Mouse (Mus musculus) monocyte, adult 5-6 weeks (primary cell): ENCODE data around the gene Ly6g6c. TPM values are rescaled to one million over a fixed set of nuclear protein-coding genes. Genes with fewer than 3 reads are reported as not detected.

ENCODE experiments used
- ATAC-seq: fragments of 153-309, 156-312 bp; replicated peaks from 2 replicates; pipeline ENCODE4 v1.8.0; 2017; ENCODE audit warnings: mild to moderate bottlenecking; ENCODE audit not compliant: low TSS enrichment, insufficient number of reproducible peaks, severe bottlenecking, poor library complexity, low FRiP score
- total RNA-seq: library from RNA; stranded (forward); fragments of 200-1000, 200-491, 200-594 nt; gene quantifications from 3 replicates; pipeline ENCODE4 v1.2.3, GENCODE M21; 2017

Ly6g6c gene
- total RNA-seq, 1 experiment from 2014 or later: not detected

- ATAC-seq: no peak
Observed at GRCm38 (mm10) chr17:35097164-35097655, 32.0 kb downstream of the Ly6g6c start.

- no peak for ATAC-seq
Observed at GRCm38 (mm10) chr17:35100196-35100765, 35.1 kb downstream of the Ly6g6c start.

DNA sequence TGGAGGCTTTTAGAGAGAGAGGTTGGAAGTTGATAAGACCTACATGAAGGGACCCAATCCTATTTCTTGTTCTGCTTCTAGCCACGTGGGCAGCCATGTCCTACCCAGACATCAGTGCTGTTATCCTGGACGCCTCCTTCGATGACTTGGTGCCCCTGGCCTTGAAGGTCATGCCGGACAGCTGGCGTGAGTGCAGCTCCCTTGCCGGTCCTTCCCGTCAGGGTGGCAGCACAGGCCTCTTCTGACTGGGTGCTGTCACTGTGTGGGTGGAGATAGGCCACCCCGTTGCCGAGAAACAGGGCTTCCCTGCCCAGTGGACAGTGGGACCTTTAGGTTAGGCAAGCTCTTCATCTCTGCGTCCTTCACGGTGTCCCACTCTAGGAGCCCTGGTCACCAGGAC is 36.0 kb downstream of the Ly6g6c start:
- ATAC-seq: no peak

GRCm38 (mm10) chr17:35102299-35102698 is 37.1 kb downstream of the Ly6g6c start:
- no peak for ATAC-seq

DNA sequence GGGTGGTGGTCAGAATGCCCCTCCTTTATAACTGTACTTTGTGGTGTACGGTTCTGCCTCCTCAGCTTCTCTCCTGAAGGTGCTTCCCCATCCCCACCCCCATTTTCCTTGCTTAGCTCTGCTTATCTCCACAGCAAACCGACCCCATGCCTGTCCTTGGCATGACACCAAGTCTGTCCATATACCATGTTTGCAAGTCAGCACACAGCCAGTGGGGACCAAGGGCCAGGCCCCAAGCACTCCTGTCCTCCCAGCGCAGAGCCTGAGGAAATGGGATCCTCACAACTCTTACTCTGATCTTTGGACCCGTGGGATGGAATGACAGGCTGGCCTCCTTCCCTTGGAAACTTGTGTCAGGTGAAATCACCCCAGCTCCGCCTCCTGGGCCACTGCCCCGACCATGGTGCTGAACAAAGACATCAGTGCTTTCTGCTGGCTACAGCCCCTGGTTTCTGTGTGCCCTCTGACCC is 38.1 kb downstream of the Ly6g6c start:
- no peak for ATAC-seq

- ATAC-seq: no peak
Observed at GRCm38 (mm10) chr17:35104079-35104478, 38.9 kb downstream of the Ly6g6c start.

GRCm38 (mm10) chr17:35104754-35105153 is 39.6 kb downstream of the Ly6g6c start:
- ATAC-seq: no peak

GRCm38 (mm10) chr17:35105740-35106389 is 40.7 kb downstream of the Ly6g6c start:
- ATAC-seq: no peak

DNA sequence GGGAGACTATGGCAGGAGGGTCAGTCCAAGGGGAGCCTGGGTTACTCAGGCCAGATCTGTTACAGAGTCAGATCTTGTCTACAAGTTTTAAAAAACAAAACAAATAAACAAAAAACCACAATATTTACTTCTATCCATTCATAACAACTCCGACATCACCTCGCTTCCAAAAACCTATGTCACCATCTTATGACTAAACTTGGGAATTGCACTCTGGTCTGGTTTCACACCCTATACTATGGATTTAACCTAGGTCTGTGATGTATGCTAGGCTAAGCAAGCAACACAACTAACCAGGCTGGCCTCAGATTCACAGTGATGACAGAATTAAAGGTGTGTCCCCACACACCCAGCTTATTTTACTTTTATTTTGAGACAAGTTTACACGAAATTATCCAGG is 41.3 kb downstream of the Ly6g6c start:
- ATAC-seq: no peak

DNA sequence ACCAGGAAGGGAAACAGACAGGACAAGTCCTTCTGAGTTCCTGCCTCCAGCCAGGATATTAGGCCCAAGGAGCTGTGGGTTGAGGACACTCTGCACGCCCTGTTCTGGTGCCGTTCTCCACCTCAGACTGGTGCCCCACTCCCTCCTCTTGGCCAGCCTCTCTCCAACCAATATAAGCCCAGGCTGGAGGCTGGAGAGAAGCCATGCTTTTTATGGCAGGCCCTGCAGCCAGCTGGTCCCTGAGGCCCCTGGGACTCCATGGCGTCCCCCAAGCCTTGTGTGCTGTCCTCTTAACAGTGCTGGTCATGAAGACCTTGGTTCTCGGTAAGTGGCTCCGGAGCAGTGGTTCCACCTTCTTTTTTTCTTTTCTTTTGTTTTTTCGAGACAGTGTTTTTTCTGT is 42.9 kb downstream of the Ly6g6c start, which contains the start of gene Ly6g5c:
TSS of gene Ly6g5c (plus strand) at position 183 of the 400 bp plus-strand sequence.
- ATAC-seq: no peak

DNA sequence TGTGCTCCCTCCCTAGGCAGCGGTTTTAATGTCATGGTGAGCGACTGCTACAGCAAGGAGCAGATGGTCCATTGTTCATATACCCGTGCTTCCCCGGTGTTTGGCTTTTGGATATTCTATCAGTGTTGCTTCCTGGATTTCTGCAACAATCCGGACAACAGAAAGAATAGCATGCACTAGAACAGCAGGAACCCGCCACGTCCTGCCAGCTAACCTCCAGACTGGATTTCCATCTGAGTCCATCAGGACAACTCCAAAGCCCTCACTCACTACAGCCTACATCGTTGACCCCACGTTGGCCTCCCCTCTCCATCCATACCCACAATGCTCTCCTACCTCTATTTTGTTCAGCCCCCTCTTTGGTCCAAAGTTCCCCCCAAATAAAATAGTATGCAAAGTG is 46.6 kb downstream of the Ly6g6c start:
- no peak for ATAC-seq

GRCm38 (mm10) chr17:35115046-35116019 is 50.1 kb downstream of the Ly6g6c start, which contains the start of gene Ly6g5b:
Gene Ly6g5b, minus strand, starts transcription at chr17:35115428.
- peak; percentile 32; the same call in 1 of the 2 replicates for ATAC-seq

Other genes with a start within 250 kb of the Ly6g6c start
- gene Stk19, start 228.4 kb upstream of the Ly6g6c start, total RNA-seq: 28.8 to 49.5 TPM (median 40.0 TPM) in 3 replicates
- 13.2 to 57.9 TPM (median 29.1 TPM) in 3 replicates for gene Dxo, start 228.4 kb upstream of the Ly6g6c start, total RNA-seq
- 55.7 to 103 TPM (median 62.4 TPM) in 3 replicates for gene Skiv2l, start 215.2 kb upstream of the Ly6g6c start, total RNA-seq
- 16.3 to 45.3 TPM (median 33.1 TPM) in 3 replicates for gene Nelfe, start 215.0 kb upstream of the Ly6g6c start, total RNA-seq
- 1.1 to 4.8 TPM (median 2.8 TPM) in 3 replicates for gene Cfb, start 202.9 kb upstream of the Ly6g6c start, total RNA-seq
- 0.57 to 1.7 TPM (median 1.6 TPM) in 3 replicates for gene Zbtb12, start 185.9 kb upstream of the Ly6g6c start, total RNA-seq
- not detected in 3 replicates for gene Gm20547, start 183.3 kb upstream of the Ly6g6c start, total RNA-seq
- not detected in 3 replicates for gene C2, start 167.1 kb upstream of the Ly6g6c start, total RNA-seq
- 92.4 to 105 TPM (median 102 TPM) in 3 replicates for gene Ehmt2, start 166.9 kb upstream of the Ly6g6c start, total RNA-seq
- gene Slc44a4, start 150.9 kb upstream of the Ly6g6c start, total RNA-seq: not detected in 3 replicates
- 29.6 to 39.9 TPM (median 37.2 TPM) in 3 replicates for gene Neu1, start 134.1 kb upstream of the Ly6g6c start, total RNA-seq
- 12.5 to 375 TPM (median 15.8 TPM) in 3 replicates for gene Hspa1b, start 106.2 kb upstream of the Ly6g6c start, total RNA-seq
- gene Gm20481, start 95.5 kb upstream of the Ly6g6c start, total RNA-seq: 1.4 TPM in 1 of 3 replicates, not detected in the others
- gene Hspa1a, start 93.2 kb upstream of the Ly6g6c start, total RNA-seq: 4.9 to 201 TPM (median 8.6 TPM) in 3 replicates
- 1.1 to 1.7 TPM in 2 of 3 replicates, not detected in the other for gene Hspa1l, start 92.7 kb upstream of the Ly6g6c start, total RNA-seq
- gene Lsm2, start 83.5 kb upstream of the Ly6g6c start, total RNA-seq: 9.3 to 13.9 TPM (median 10.6 TPM) in 3 replicates
- 89.9 to 126 TPM (median 116 TPM) in 3 replicates for gene Vars, start 64.4 kb upstream of the Ly6g6c start, total RNA-seq
- gene Vwa7, start 48.8 kb upstream of the Ly6g6c start, total RNA-seq: not detected in 3 replicates
- 1.2 TPM in 1 of 3 replicates, not detected in the others for gene Sapcd1, start 37.4 kb upstream of the Ly6g6c start, total RNA-seq
- gene Msh5, start 18.6 kb upstream of the Ly6g6c start, total RNA-seq: 0.76 to 1.6 TPM in 2 of 3 replicates, not detected in the other
- 356 to 514 TPM (median 477 TPM) in 3 replicates for gene Clic1, start 15.4 kb upstream of the Ly6g6c start, total RNA-seq
- 1.1 TPM in 1 of 3 replicates, not detected in the others for gene Ddah2, start 6.4 kb upstream of the Ly6g6c start, total RNA-seq
- gene Mpig6b, start 796 bp downstream of the Ly6g6c start, total RNA-seq: 0.57 to 3.1 TPM (median 0.75 TPM) in 3 replicates
- not detected in 3 replicates for gene Ly6g6e, start 11.5 kb downstream of the Ly6g6c start, total RNA-seq
- gene Ly6g6d, start 12.7 kb downstream of the Ly6g6c start, total RNA-seq: 2.3 TPM in 1 of 3 replicates, not detected in the others
- gene Ly6g6f, start 20.2 kb downstream of the Ly6g6c start, total RNA-seq: 0.39 TPM in 1 of 3 replicates, not detected in the others
- 24.3 to 47.0 TPM (median 28.3 TPM) in 3 replicates for gene Abhd16a, start 23.9 kb downstream of the Ly6g6c start, total RNA-seq
- gene Ly6g5c, start 42.9 kb downstream of the Ly6g6c start, total RNA-seq: not detected in 3 replicates
- not detected in 3 replicates for gene Ly6g5b, start 50.0 kb downstream of the Ly6g6c start, total RNA-seq
- 62.4 to 126 TPM (median 65.8 TPM) in 3 replicates for gene Gpank1, start 56.1 kb downstream of the Ly6g6c start, total RNA-seq
- 188 to 293 TPM (median 226 TPM) in 3 replicates for gene Csnk2b, start 56.7 kb downstream of the Ly6g6c start, total RNA-seq
- 33.5 to 43.7 TPM (median 42.6 TPM) in 3 replicates for gene D17H6S53E, start 61.0 kb downstream of the Ly6g6c start, total RNA-seq
- gene Apom, start 66.7 kb downstream of the Ly6g6c start, total RNA-seq: 1.4 TPM in 1 of 3 replicates, not detected in the others
- 72.4 to 192 TPM (median 104 TPM) in 3 replicates for gene Bag6, start 69.8 kb downstream of the Ly6g6c start, total RNA-seq
- 21.3 to 57.6 TPM (median 32.1 TPM) in 3 replicates for gene Prrc2a, start 99.5 kb downstream of the Ly6g6c start, total RNA-seq
- gene Aif1, start 110.7 kb downstream of the Ly6g6c start, total RNA-seq: 20.7 to 64.8 TPM (median 31.9 TPM) in 3 replicates
- 763 to 1,006 TPM (median 964 TPM) in 3 replicates for gene Lst1, start 123.1 kb downstream of the Ly6g6c start, total RNA-seq
- 38.1 to 48.1 TPM (median 38.4 TPM) in 3 replicates for gene Ltb, start 129.1 kb downstream of the Ly6g6c start, total RNA-seq
- gene Tnf, start 136.6 kb downstream of the Ly6g6c start, total RNA-seq: 37.0 to 62.7 TPM (median 38.1 TPM) in 3 replicates
- gene Lta, start 140.0 kb downstream of the Ly6g6c start, total RNA-seq: 1.7 TPM in 1 of 3 replicates, not detected in the others
- gene Gm16181, start 155.4 kb downstream of the Ly6g6c start, total RNA-seq: 0.64 to 2.9 TPM (median 2.7 TPM) in 3 replicates
- gene Atp6v1g2, start 168.3 kb downstream of the Ly6g6c start, total RNA-seq: 1.4 to 6.5 TPM (median 2.6 TPM) in 3 replicates
- gene Nfkbil1, start 170.4 kb downstream of the Ly6g6c start, total RNA-seq: 3.6 to 10.9 TPM (median 5.1 TPM) in 3 replicates
- 98.8 to 141 TPM (median 101 TPM) in 3 replicates for gene Ddx39b, start 176.4 kb downstream of the Ly6g6c start, total RNA-seq
- 2,987 to 4,272 TPM (median 3,836 TPM) in 3 replicates for gene H2-D1, start 197.3 kb downstream of the Ly6g6c start, total RNA-seq